Mouse (Mus musculus): ENCODE measurements around the gene Hs3st3a1. TPM values are rescaled to one million over a fixed set of nuclear protein-coding genes. Genes with fewer than 3 reads are reported as not detected.

Hs3st3a1 gene
- polyA plus RNA-seq, 1 experiment from 2014 or later, result 5.5 TPM

GRCm38 (mm10) chr11:64495935-64496334 is 60.8 kb downstream of the Hs3st3a1 start:
- H3K4me3 ChIP-seq (ENCODE audit: low read depth, low read length), result no peak overlapping the region
- no peaks in the 10 kb centered on the region for H3K4me1 ChIP-seq (ENCODE audit: control insufficient read depth, insufficient read depth, low read length)
- no peak overlapping the region for H3K9ac ChIP-seq (ENCODE audit: low read length)
- no peaks in the 10 kb centered on the region for H3K27me3 ChIP-seq (ENCODE audit: control insufficient read depth, insufficient read depth, low read length)
- no peak overlapping the region for H3K4me2 ChIP-seq (ENCODE audit: low read depth, severe bottlenecking)
- no peak for ATAC-seq (ENCODE audit: insufficient number of reproducible peaks, low FRiP score, low TSS enrichment, low read depth)
- DNase-seq (ENCODE audit: low spot score), result no peak
- H3K9me3 ChIP-seq (ENCODE audit: control insufficient read depth, low read length), result no peaks in the 10 kb centered on the region
- H3K27ac ChIP-seq (replicated peaks; ENCODE audit: low read depth, low read length), result no peak overlapping the region
- no peaks in the 10 kb centered on the region for H3K36me3 ChIP-seq (ENCODE audit: control insufficient read depth, insufficient read depth, low read length)
- WGBS, result 29% methylated on average over 3 of the region's 3 CpGs

GRCm38 (mm10) chr11:64496677-64497076 is 61.5 kb downstream of the Hs3st3a1 start:
- Histone ChIP-seq H3K4me3 (ENCODE audit: low read depth, low read length) (no peak overlapping the region), H3K9me3 (ENCODE audit: control insufficient read depth, low read length) (no peaks in the 10 kb centered on the region), H3K9ac (ENCODE audit: low read length) (no peak overlapping the region), H3K27ac (replicated peaks; ENCODE audit: low read depth, low read length) (no peak overlapping the region), H3K4me1 (ENCODE audit: control insufficient read depth, insufficient read depth, low read length) (no peaks in the 10 kb centered on the region), H3K27me3 (ENCODE audit: control insufficient read depth, insufficient read depth, low read length) (no peaks in the 10 kb centered on the region), H3K36me3 (ENCODE audit: control insufficient read depth, insufficient read depth, low read length) (no peaks in the 10 kb centered on the region), H3K4me2 (ENCODE audit: low read depth, severe bottlenecking) (no peak overlapping the region)
- ATAC-seq (ENCODE audit: insufficient number of reproducible peaks, low FRiP score, low TSS enrichment, low read depth) (no peak), DNase-seq (ENCODE audit: low spot score) (no peak)
- WGBS, result 80% methylated on average over 3 of the region's 3 CpGs

DNA sequence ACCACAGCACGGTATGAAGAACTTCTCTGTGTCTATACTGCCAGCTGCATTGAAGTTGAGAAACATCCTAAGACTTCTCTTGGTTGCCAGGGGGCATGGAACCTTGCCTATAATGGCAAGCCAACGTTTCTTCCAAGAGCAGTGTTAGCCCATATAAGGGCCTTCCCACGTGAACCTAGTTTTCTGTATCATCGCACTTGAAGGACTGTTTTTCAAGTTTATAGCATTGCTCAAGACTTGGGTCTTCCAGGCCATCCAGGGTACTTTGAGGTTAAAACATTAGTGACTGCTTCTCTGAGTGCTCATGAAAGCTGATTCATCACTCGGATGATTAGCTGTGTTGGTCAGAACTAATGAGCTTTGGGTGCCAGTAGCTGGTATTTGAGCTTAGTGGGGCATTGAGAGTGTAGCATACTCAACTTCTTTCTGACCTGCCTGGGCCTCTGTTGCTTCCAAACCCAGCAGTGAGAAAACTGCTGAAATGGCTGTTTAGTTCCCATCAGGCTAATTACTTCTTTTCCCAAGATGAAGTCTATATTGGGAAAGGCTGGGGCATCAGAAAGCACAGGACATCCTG is 65.5 kb downstream of the Hs3st3a1 start:
- H3K4me3 ChIP-seq (ENCODE audit: low read depth, low read length), result no peak overlapping the region
- H3K4me1 ChIP-seq (ENCODE audit: control insufficient read depth, insufficient read depth, low read length), result no peaks in the 10 kb centered on the region
- ATAC-seq (ENCODE audit: insufficient number of reproducible peaks, low FRiP score, low TSS enrichment, low read depth) (no peak), DNase-seq (ENCODE audit: low spot score) (no peak)
- H3K36me3 ChIP-seq (ENCODE audit: control insufficient read depth, insufficient read depth, low read length), result no peaks in the 10 kb centered on the region
- H3K27me3 ChIP-seq (ENCODE audit: control insufficient read depth, insufficient read depth, low read length), result no peaks in the 10 kb centered on the region
- no peaks in the 10 kb centered on the region for H3K9me3 ChIP-seq (ENCODE audit: control insufficient read depth, low read length)
- H3K9ac ChIP-seq (ENCODE audit: low read length), result no peak overlapping the region
- H3K27ac ChIP-seq (replicated peaks; ENCODE audit: low read depth, low read length), result no peak overlapping the region
- H3K4me2 ChIP-seq (ENCODE audit: low read depth, severe bottlenecking), result no peak overlapping the region
- WGBS, result 88% methylated on average over 5 of the region's 5 CpGs

DNA sequence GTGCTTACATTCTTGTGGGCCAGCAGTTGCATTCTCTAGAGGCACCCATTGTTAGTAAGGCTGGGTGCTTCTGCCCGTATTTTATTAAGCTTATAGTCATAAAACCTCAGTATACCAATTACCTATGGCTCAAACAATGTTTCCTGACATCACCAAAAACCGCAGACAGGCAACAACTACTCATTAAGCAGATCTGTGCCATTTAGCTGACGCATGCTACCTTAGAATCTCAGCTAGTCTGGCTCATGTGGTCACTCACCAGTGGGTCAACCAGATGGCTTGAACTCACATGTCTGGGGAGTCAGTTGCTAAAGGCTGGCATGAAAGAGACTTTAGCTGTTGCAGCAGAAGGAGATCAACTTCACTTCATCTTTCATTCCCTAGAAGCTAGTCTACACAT is 67.9 kb downstream of the Hs3st3a1 start:
- Histone ChIP-seq H3K9me3 (ENCODE audit: control insufficient read depth, low read length) (no peaks in the 10 kb centered on the region), H3K36me3 (ENCODE audit: control insufficient read depth, insufficient read depth, low read length) (no peaks in the 10 kb centered on the region), H3K4me1 (ENCODE audit: control insufficient read depth, insufficient read depth, low read length) (no peaks in the 10 kb centered on the region), H3K9ac (ENCODE audit: low read length) (no peak overlapping the region), H3K4me3 (ENCODE audit: low read depth, low read length) (no peak overlapping the region), H3K4me2 (ENCODE audit: low read depth, severe bottlenecking) (no peak overlapping the region), H3K27me3 (ENCODE audit: control insufficient read depth, insufficient read depth, low read length) (no peaks in the 10 kb centered on the region), H3K27ac (replicated peaks; ENCODE audit: low read depth, low read length) (no peak overlapping the region)
- no peak for ATAC-seq (ENCODE audit: insufficient number of reproducible peaks, low FRiP score, low TSS enrichment, low read depth)
- 79% methylated on average over 3 of the region's 3 CpGs for WGBS
- no peak for DNase-seq (ENCODE audit: low spot score)

GRCm38 (mm10) chr11:64505924-64506323 is 70.8 kb downstream of the Hs3st3a1 start:
- Histone ChIP-seq H3K27ac (replicated peaks; ENCODE audit: low read depth, low read length) (no peak overlapping the region), H3K9me3 (ENCODE audit: control insufficient read depth, low read length) (no peaks in the 10 kb centered on the region), H3K36me3 (ENCODE audit: control insufficient read depth, insufficient read depth, low read length) (no peaks in the 10 kb centered on the region), H3K4me2 (ENCODE audit: low read depth, severe bottlenecking) (no peak overlapping the region), H3K27me3 (ENCODE audit: control insufficient read depth, insufficient read depth, low read length) (no peaks in the 10 kb centered on the region), H3K4me1 (ENCODE audit: control insufficient read depth, insufficient read depth, low read length) (no peaks in the 10 kb centered on the region), H3K4me3 (ENCODE audit: low read depth, low read length) (no peak overlapping the region), H3K9ac (ENCODE audit: low read length) (no peak overlapping the region)
- ATAC-seq (ENCODE audit: insufficient number of reproducible peaks, low FRiP score, low TSS enrichment, low read depth) (no peak), DNase-seq (ENCODE audit: low spot score) (no peak)
- WGBS, result 91% methylated on average over 1 of the region's 1 CpGs

- Histone ChIP-seq H3K9me3 (ENCODE audit: control insufficient read depth, low read length) (no peaks in the 10 kb centered on the region), H3K27ac (replicated peaks; ENCODE audit: low read depth, low read length) (no peak overlapping the region), H3K27me3 (ENCODE audit: control insufficient read depth, insufficient read depth, low read length) (no peaks in the 10 kb centered on the region), H3K9ac (ENCODE audit: low read length) (no peak overlapping the region), H3K4me3 (ENCODE audit: low read depth, low read length) (no peak overlapping the region), H3K4me1 (ENCODE audit: control insufficient read depth, insufficient read depth, low read length) (no peaks in the 10 kb centered on the region), H3K36me3 (ENCODE audit: control insufficient read depth, insufficient read depth, low read length) (no peaks in the 10 kb centered on the region), H3K4me2 (ENCODE audit: low read depth, severe bottlenecking) (no peak overlapping the region)
- no peak for DNase-seq (ENCODE audit: low spot score)
- ATAC-seq (ENCODE audit: insufficient number of reproducible peaks, low FRiP score, low TSS enrichment, low read depth), result no peak
- 86% methylated on average over 3 of the region's 3 CpGs for WGBS
These were observed 71.9 kb downstream of the Hs3st3a1 start for GRCm38 (mm10) chr11:64507024-64507423.

DNA sequence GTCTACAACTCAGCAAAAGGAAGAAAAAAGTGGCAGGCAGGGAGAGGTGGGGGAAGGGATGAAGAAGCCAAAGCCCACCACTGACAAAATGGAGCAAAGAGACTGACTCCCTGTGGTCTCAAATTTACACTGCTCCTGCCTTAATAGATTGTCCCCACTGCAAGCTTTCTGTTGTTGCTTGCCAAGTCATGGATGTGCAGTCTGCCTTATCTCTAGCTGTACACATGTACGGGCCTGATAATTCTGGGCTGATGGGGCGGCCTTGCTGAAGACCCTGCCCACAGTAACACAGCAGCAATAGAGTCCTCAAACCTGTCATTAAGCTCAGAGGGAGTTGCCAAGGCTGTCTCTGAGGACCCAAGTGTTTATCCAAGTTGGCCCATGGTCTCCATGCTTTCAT is 74.0 kb downstream of the Hs3st3a1 start:
- WGBS, result 91% methylated on average over 2 of the region's 2 CpGs
- Histone ChIP-seq H3K4me2 (ENCODE audit: low read depth, severe bottlenecking) (no peak overlapping the region), H3K9ac (ENCODE audit: low read length) (no peak overlapping the region), H3K9me3 (ENCODE audit: control insufficient read depth, low read length) (no peaks in the 10 kb centered on the region), H3K27ac (replicated peaks; ENCODE audit: low read depth, low read length) (no peak overlapping the region), H3K4me3 (ENCODE audit: low read depth, low read length) (no peak overlapping the region), H3K27me3 (ENCODE audit: control insufficient read depth, insufficient read depth, low read length) (no peaks in the 10 kb centered on the region), H3K36me3 (ENCODE audit: control insufficient read depth, insufficient read depth, low read length) (no peaks in the 10 kb centered on the region), H3K4me1 (ENCODE audit: control insufficient read depth, insufficient read depth, low read length) (no peaks in the 10 kb centered on the region)
- no peak for ATAC-seq (ENCODE audit: insufficient number of reproducible peaks, low FRiP score, low TSS enrichment, low read depth)
- DNase-seq (ENCODE audit: low spot score), result no peak

DNA sequence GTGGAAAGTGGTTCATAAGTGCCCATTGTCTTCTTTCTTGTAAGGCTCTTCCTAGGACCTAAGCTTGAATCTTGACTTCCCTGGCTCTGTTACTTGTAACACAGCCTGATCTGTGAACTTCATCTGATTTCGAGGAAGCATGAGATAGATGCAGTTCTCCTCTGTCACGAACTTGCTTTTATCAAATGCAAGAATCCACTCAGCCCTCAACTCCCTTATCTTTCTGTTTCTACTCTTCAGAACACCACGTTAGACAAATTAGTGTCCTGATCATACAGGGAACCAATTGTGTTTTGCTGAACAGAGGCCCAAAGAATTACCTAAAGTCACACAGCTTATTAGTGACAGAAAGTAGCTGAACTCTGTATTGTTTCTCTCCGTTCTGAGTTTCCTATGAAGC is 77.2 kb downstream of the Hs3st3a1 start:
- ATAC-seq (ENCODE audit: insufficient number of reproducible peaks, low FRiP score, low TSS enrichment, low read depth) (no peak), DNase-seq (ENCODE audit: low spot score) (no peak)
- Histone ChIP-seq H3K4me3 (ENCODE audit: low read depth, low read length) (no peak overlapping the region), H3K9ac (ENCODE audit: low read length) (no peak overlapping the region), H3K27ac (replicated peaks; ENCODE audit: low read depth, low read length) (no peak overlapping the region), H3K4me1 (ENCODE audit: control insufficient read depth, insufficient read depth, low read length) (no peaks in the 10 kb centered on the region), H3K36me3 (ENCODE audit: control insufficient read depth, insufficient read depth, low read length) (no peaks in the 10 kb centered on the region), H3K4me2 (ENCODE audit: low read depth, severe bottlenecking) (no peak overlapping the region), H3K9me3 (ENCODE audit: control insufficient read depth, low read length) (no peaks in the 10 kb centered on the region), H3K27me3 (ENCODE audit: control insufficient read depth, insufficient read depth, low read length) (no peaks in the 10 kb centered on the region)
- WGBS, result 86% methylated on average over 4 of the region's 4 CpGs

DNA sequence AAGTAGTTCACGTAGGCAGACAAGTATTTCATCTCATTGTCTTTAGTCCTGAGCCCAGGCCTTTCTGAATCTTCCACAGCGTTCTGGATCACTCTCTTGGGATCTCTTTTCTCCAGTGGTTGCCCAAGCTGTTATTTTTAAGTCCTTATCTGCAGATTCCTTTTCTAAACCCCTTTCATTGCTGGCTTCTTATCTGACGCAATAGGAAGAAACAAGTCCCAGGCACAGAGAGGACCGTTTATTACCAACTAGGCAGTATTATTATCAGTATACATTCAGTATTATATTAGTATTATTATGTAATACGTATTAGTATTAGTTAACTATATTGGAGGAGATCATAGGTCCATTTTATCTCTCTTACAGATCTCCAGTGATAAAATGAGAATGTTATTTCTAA is 78.3 kb downstream of the Hs3st3a1 start:
- DNase-seq (ENCODE audit: low spot score), result no peak
- no peaks in the 10 kb centered on the region for H3K27me3 ChIP-seq (ENCODE audit: control insufficient read depth, insufficient read depth, low read length)
- no peak overlapping the region for H3K4me3 ChIP-seq (ENCODE audit: low read depth, low read length)
- H3K36me3 ChIP-seq (ENCODE audit: control insufficient read depth, insufficient read depth, low read length), result no peaks in the 10 kb centered on the region
- H3K9ac ChIP-seq (ENCODE audit: low read length), result no peak overlapping the region
- ATAC-seq (ENCODE audit: insufficient number of reproducible peaks, low FRiP score, low TSS enrichment, low read depth), result no peak
- H3K9me3 ChIP-seq (ENCODE audit: control insufficient read depth, low read length), result no peaks in the 10 kb centered on the region
- WGBS, result 87% methylated on average over 5 of the region's 5 CpGs
- no peak overlapping the region for H3K4me2 ChIP-seq (ENCODE audit: low read depth, severe bottlenecking)
- no peak overlapping the region for H3K27ac ChIP-seq (replicated peaks; ENCODE audit: low read depth, low read length)
- H3K4me1 ChIP-seq (ENCODE audit: control insufficient read depth, insufficient read depth, low read length), result no peaks in the 10 kb centered on the region
